Mouse (Mus musculus) ES-E14 (cell line): ENCODE measurements around the gene Rfwd3.

Source experiments
- CHD2 ChIP-seq: IDR thresholded peaks from 2 replicates; pipeline ENCODE4 v1.6.1; 2014; ENCODE audit warnings: mild to moderate bottlenecking, low read depth, low read length, inconsistent platforms
- HCFC1 ChIP-seq: IDR thresholded peaks from 2 replicates; pipeline ENCODE4 v1.6.1; 2012; ENCODE audit warnings: low read length, inconsistent platforms, borderline replicate concordance; ENCODE audit not compliant: insufficient read depth
- MAFK ChIP-seq: IDR thresholded peaks from 2 replicates; pipeline ENCODE4 v1.6.1; 2014; ENCODE audit warnings: mild to moderate bottlenecking, low read depth, low read length, inconsistent platforms; ENCODE audit not compliant: insufficient read depth
- ZC3H11A ChIP-seq: IDR thresholded peaks from 2 replicates; pipeline ENCODE4 v1.6.1; 2012; ENCODE audit warnings: low read depth, mild to moderate bottlenecking, inconsistent platforms, low read length, borderline replicate concordance
- ZNF384 ChIP-seq: IDR thresholded peaks from 2 replicates; pipeline ENCODE4 v1.6.1; 2012; ENCODE audit warnings: low read depth, low read length, inconsistent platforms

GRCm38 (mm10) chr8:111291733-111292132 lies 8.3 kb downstream of the Rfwd3 start:
- TF ChIP-seq ZC3H11A (no peak), CHD2 (no peak), MAFK (no peak), ZNF384 (no peak), HCFC1 (no peak)
